Mouse (Mus musculus) bone marrow macrophage, adult 2 months (primary cell): Measurements from ENCODE around the gene Med21. TPM values are rescaled to one million over a fixed set of nuclear protein-coding genes. Genes with fewer than 3 reads are reported as not detected.

Source experiments
- H3K27ac ChIP-seq: 2 replicates; pipeline ENCODE4 v1.5.1; 2012; ENCODE audit warnings: low read depth, low read length; ENCODE audit not compliant: insufficient read depth
- H3K4me1 ChIP-seq: 2 replicates; pipeline ENCODE4 v1.6.1; 2012; ENCODE audit warnings: low read length; ENCODE audit not compliant: control insufficient read depth, insufficient read depth
- H3K4me3 ChIP-seq: 2 replicates; pipeline ENCODE4 v1.5.1; 2012; ENCODE audit warnings: mild to moderate bottlenecking, low read length, moderate library complexity; ENCODE audit not compliant: insufficient read depth
- CTCF ChIP-seq: IDR thresholded peaks from 2 replicates; pipeline ENCODE4 v1.5.1; 2012; ENCODE audit warnings: low read depth, mild to moderate bottlenecking, low read length, moderate library complexity
- POLR2A ChIP-seq: IDR thresholded peaks from 2 replicates; pipeline ENCODE4 v1.6.1; 2012; ENCODE audit warnings: mild to moderate bottlenecking, low read depth, low read length, borderline replicate concordance
- polyA plus RNA-seq: library from polyadenylated mRNA; stranded (reverse); fragments of >200 nt; gene quantifications from 2 replicates; pipeline ENCODE4 v1.2.4, GENCODE M21; 2012; ENCODE audit not compliant: missing spikeins, insufficient read depth, insufficient read length

Med21 gene
- polyA plus RNA-seq, 1 experiment = 39.7 TPM

DNA sequence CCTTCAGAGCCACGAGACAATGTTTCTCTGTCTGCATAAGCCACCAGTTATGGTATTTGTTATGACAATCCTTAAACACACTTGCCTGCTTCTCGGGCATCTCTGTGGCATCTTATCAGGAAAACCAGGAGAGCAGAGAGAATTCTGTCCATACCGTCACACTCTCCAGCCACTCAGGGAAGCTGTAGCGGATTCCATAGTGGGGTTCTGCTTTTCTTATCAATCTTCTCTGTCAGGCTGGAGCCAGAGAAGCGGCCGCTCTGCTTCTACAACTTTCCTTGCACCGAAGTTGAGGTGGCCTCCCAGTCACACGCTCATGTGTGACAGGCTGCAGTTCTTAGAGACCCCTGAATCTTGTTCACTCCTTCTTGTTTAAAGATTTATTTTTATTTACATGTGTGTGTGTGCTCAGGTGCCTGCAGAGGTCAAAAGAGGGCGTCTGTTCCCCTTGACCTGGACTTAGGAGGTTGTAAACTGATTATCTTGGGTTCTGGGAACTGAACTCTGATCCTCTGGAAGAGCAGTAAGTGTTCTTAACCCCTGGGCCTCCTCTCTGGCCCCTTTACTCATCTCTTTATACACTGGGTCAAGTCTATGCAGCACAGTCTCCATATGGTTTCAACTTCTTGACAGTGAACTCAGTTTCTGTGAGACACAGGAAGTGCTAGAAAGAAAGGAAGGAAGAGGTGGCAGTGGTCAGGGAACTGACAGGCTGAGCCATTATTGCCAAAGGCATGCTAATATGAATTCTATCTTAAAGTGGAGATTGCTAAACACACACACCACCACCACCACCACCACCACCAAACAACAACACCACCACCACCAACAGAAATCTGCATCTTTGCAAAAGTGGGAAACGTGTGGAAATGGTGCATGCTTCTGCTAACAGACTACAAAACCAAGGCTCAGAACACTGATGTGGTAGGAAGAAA, 36.1 kb downstream of the Med21 start:
- no peak for TF ChIP-seq CTCF
- TF ChIP-seq POLR2A = no peak
- Histone ChIP-seq H3K4me3 (no peak overlapping the region), H3K27ac (no peak overlapping the region), H3K4me1 (peaks cover 31% of the 10 kb centered on the region)

GRCm38 (mm10) chr6:146683881-146684280, 41.5 kb downstream of the Med21 start:
- Histone ChIP-seq H3K4me3 (no peak overlapping the region), H3K27ac (no peak overlapping the region), H3K4me1 (peaks cover 22% of the 10 kb centered on the region)
- TF ChIP-seq CTCF (no peak), POLR2A (no peak)

GRCm38 (mm10) chr6:146685781-146686308, 43.5 kb downstream of the Med21 start:
- peaks cover 19% of the 10 kb centered on the region for H3K4me1 ChIP-seq
- H3K27ac ChIP-seq = no peak overlapping the region
- TF ChIP-seq CTCF (no peak), POLR2A (no peak)
- no peak overlapping the region for H3K4me3 ChIP-seq

DNA sequence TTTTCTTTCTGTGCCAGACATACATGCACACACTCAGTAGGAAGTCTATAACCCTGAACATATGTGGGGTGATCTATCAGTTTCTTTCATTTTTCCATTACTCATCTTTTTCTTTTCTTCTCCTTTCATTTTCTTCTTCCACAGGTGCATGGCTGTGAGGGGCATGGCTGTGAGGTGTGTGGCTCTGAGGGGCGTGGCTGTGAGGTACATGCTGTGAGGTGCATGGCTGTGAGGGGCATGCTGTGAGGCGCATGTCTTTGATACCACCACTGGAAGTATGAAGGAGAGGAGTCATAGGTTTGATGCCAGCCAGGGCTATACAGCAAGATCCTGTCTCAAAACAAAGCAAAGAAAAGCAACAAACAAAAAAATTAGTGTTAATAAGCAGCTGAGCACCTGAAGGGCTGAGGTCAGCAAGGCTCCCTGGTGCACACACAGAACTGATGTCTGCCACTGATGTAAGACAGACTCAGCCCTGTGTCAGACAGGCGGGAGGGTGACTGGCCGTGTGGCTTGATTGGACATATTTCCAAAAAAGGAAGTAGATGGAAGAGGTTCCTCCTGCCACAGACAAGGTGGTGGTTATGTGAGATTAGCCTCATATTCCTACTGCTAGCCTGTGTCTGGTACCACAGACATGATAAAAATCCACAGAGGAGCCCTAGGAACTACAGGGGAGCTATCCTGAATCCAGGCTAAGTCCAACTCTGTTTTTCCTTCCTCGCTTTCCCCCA, 44.3 kb downstream of the Med21 start:
- no peak overlapping the region for H3K27ac ChIP-seq
- no peak for TF ChIP-seq CTCF
- H3K4me1 ChIP-seq = peaks cover 19% of the 10 kb centered on the region
- H3K4me3 ChIP-seq = no peak overlapping the region

DNA sequence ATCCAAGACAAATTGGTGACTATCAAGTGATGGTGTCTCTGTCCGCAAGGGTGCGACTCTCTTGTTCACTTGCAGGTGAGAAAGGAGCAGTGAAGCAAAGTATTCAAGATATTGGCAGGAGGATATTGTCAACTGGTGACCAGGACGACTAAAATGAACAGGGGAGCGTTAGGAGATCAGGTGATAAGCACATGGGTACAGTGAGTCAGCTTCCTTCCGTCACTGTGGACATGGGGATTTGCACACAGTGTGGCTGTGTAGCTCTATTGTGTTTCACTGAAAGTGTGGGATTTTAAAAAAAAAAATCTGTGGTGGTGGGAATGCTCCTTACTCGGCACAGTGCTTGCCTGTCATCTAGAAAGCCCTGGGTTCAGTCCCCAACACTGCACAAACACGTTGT, 45.7 kb downstream of the Med21 start:
- H3K4me3 ChIP-seq = no peak overlapping the region
- no peak for TF ChIP-seq CTCF
- no peak for TF ChIP-seq POLR2A
- peaks cover 19% of the 10 kb centered on the region for H3K4me1 ChIP-seq
- H3K27ac ChIP-seq = no peak overlapping the region

GRCm38 (mm10) chr6:146688861-146689260, 46.5 kb downstream of the Med21 start:
- Histone ChIP-seq H3K4me3 (no peak overlapping the region), H3K4me1 (peaks cover 19% of the 10 kb centered on the region), H3K27ac (no peak overlapping the region)
- TF ChIP-seq POLR2A (no peak), CTCF (no peak)

DNA sequence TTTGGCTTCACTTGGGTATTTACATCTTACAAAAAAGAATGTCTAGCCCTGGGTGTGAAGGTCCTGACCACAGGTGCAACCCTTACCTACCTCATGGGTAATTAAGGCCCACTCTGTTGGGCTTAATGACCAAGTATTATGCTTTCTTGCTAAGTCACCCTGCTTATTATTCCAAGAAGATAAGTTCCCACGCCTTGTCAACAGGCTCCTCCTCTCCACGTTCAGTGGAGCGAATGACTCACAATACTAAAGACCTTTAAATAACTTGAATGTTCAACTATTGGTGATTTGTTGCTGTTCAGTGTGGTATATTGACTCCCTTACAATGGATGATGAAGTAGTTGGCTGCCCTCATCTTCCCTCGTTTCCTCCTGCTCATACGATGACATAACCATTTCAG, 55.4 kb downstream of the Med21 start:
- TF ChIP-seq POLR2A (no peak), CTCF (no peak)
- H3K4me3 ChIP-seq = no peak overlapping the region
- H3K4me1 ChIP-seq = 0 out of 2 replicates have a peak, but pooled peaks cover 3% of the 10 kb centered on the region
- no peak overlapping the region for H3K27ac ChIP-seq

- Histone ChIP-seq H3K4me3 (no peak overlapping the region), H3K4me1 (0 out of 2 replicates have a peak, but pooled peaks cover 3% of the 10 kb centered on the region), H3K27ac (no peak overlapping the region)
- TF ChIP-seq POLR2A (no peak), CTCF (no peak)
Measured at GRCm38 (mm10) chr6:146698376-146698775, 56.0 kb downstream of the Med21 start.

Other genes with a start within 250 kb of the Med21 start
- gene Itpr2, start 140.3 kb upstream of the Med21 start, polyA plus RNA-seq = 7.6 and 10.9 TPM in 2 replicates
- 135 and 136 TPM in 2 replicates for gene Fgfr1op2, start 65.3 kb upstream of the Med21 start, polyA plus RNA-seq
- gene Ints13, start 64.7 kb upstream of the Med21 start, polyA plus RNA-seq = 35.1 and 36.9 TPM in 2 replicates
- gene Tm7sf3, start 277 bp downstream of the Med21 start, polyA plus RNA-seq = 16.3 and 17.0 TPM in 2 replicates
- 7.4 and 8.2 TPM in 2 replicates for gene Stk38l, start 82.4 kb downstream of the Med21 start, polyA plus RNA-seq
- 1.9 and 2.7 TPM in 2 replicates for gene Arntl2, start 153.5 kb downstream of the Med21 start, polyA plus RNA-seq
- not detected in 2 replicates for gene Smco2, start 207.6 kb downstream of the Med21 start, polyA plus RNA-seq
- 30.9 and 31.2 TPM in 2 replicates for gene Ppfibp1, start 245.9 kb downstream of the Med21 start, polyA plus RNA-seq